Mouse (Mus musculus): ENCODE results near the gene Mxi1. TPM values are rescaled to one million over a fixed set of nuclear protein-coding genes. Genes with fewer than 3 reads are reported as not detected.

Mxi1 gene
- polyA plus RNA-seq, 1 experiment from 2014 or later, result 33.1 TPM

GRCm38 (mm10) chr19:53325578-53326295, 15.4 kb downstream of the Mxi1 start:
- Histone ChIP-seq H3K27me3 (ENCODE audit: control insufficient read depth, insufficient read depth, low read length) (no peaks in the 10 kb centered on the region), H3K36me3 (ENCODE audit: control insufficient read depth, insufficient read depth, low read length) (no peaks in the 10 kb centered on the region), H3K27ac (ENCODE audit: low read depth, low read length) (peak overlapping the region; percentile 89), H3K4me2 (peak overlapping the region; percentile 80), H3K4me3 (ENCODE audit: low read depth, low read length) (peak overlapping the region; percentile 43), H3K4me1 (ENCODE audit: control insufficient read depth, insufficient read depth, low read length) (peaks cover 28% of the 10 kb centered on the region), H3K9me3 (replicated peaks; ENCODE audit: control insufficient read depth, low read length) (no peaks in the 10 kb centered on the region), H3K9ac (ENCODE audit: low read depth, low read length) (peak overlapping the region; percentile 68)
- WGBS (ENCODE audit: insufficient replicate concordance), result 5% methylated on average over 27 of the region's 27 CpGs
- peak; percentile 49; the same call in 1 of the 2 replicates for ATAC-seq (replicated peaks; ENCODE audit: insufficient number of reproducible peaks, low FRiP score, low TSS enrichment)

- Histone ChIP-seq H3K27ac (ENCODE audit: low read depth, low read length) (no peak overlapping the region), H3K4me3 (ENCODE audit: low read depth, low read length) (no peak overlapping the region), H3K36me3 (ENCODE audit: control insufficient read depth, insufficient read depth, low read length) (peaks cover 4% of the 10 kb centered on the region), H3K27me3 (ENCODE audit: control insufficient read depth, insufficient read depth, low read length) (no peaks in the 10 kb centered on the region), H3K4me1 (ENCODE audit: control insufficient read depth, insufficient read depth, low read length) (peaks cover 21% of the 10 kb centered on the region), H3K4me2 (no peak overlapping the region), H3K9ac (ENCODE audit: low read depth, low read length) (no peak overlapping the region), H3K9me3 (replicated peaks; ENCODE audit: control insufficient read depth, low read length) (no peaks in the 10 kb centered on the region)
- 73% methylated on average over 9 of the region's 9 CpGs for WGBS (ENCODE audit: insufficient replicate concordance)
- ATAC-seq (replicated peaks; ENCODE audit: insufficient number of reproducible peaks, low FRiP score, low TSS enrichment), result no peak
These were observed 17.8 kb downstream of the Mxi1 start for GRCm38 (mm10) chr19:53328116-53328515.

GRCm38 (mm10) chr19:53329221-53329991, 19.1 kb downstream of the Mxi1 start:
- Histone ChIP-seq H3K9ac (ENCODE audit: low read depth, low read length) (peak overlapping the region; percentile 77), H3K4me2 (peak overlapping the region; percentile 96), H3K4me1 (ENCODE audit: control insufficient read depth, insufficient read depth, low read length) (peaks cover 21% of the 10 kb centered on the region), H3K36me3 (ENCODE audit: control insufficient read depth, insufficient read depth, low read length) (peaks cover 4% of the 10 kb centered on the region), H3K27me3 (ENCODE audit: control insufficient read depth, insufficient read depth, low read length) (no peaks in the 10 kb centered on the region), H3K9me3 (replicated peaks; ENCODE audit: control insufficient read depth, low read length) (no peaks in the 10 kb centered on the region), H3K27ac (ENCODE audit: low read depth, low read length) (peak overlapping the region; percentile 76), H3K4me3 (ENCODE audit: low read depth, low read length) (peak overlapping the region; percentile 83)
- WGBS (ENCODE audit: insufficient replicate concordance), result under 1% methylated on average over 76 of the region's 106 CpGs
- peak; percentile 83 for ATAC-seq (replicated peaks; ENCODE audit: insufficient number of reproducible peaks, low FRiP score, low TSS enrichment)

- Histone ChIP-seq H3K4me2 (peak overlapping the region; percentile 96), H3K27ac (ENCODE audit: low read depth, low read length) (peak overlapping the region; percentile 76), H3K9ac (ENCODE audit: low read depth, low read length) (peak overlapping the region; percentile 77), H3K36me3 (ENCODE audit: control insufficient read depth, insufficient read depth, low read length) (peaks cover 4% of the 10 kb centered on the region), H3K27me3 (ENCODE audit: control insufficient read depth, insufficient read depth, low read length) (no peaks in the 10 kb centered on the region), H3K9me3 (replicated peaks; ENCODE audit: control insufficient read depth, low read length) (no peaks in the 10 kb centered on the region), H3K4me1 (ENCODE audit: control insufficient read depth, insufficient read depth, low read length) (peaks cover 21% of the 10 kb centered on the region), H3K4me3 (ENCODE audit: low read depth, low read length) (peak overlapping the region; percentile 83)
- 0% methylated on average over 29 of the region's 29 CpGs for WGBS (ENCODE audit: insufficient replicate concordance)
- peak; percentile 53 for ATAC-seq (replicated peaks; ENCODE audit: insufficient number of reproducible peaks, low FRiP score, low TSS enrichment)
These were observed 19.7 kb downstream of the Mxi1 start for GRCm38 (mm10) chr19:53329992-53330381.

GRCm38 (mm10) chr19:53331882-53332500, 21.7 kb downstream of the Mxi1 start:
- H3K4me2 ChIP-seq, result no peak overlapping the region
- no peak overlapping the region for H3K27ac ChIP-seq (ENCODE audit: low read depth, low read length)
- no peak overlapping the region for H3K4me3 ChIP-seq (ENCODE audit: low read depth, low read length)
- peaks cover 9% of the 10 kb centered on the region for H3K4me1 ChIP-seq (ENCODE audit: control insufficient read depth, insufficient read depth, low read length)
- H3K9me3 ChIP-seq (replicated peaks; ENCODE audit: control insufficient read depth, low read length), result no peaks in the 10 kb centered on the region
- H3K36me3 ChIP-seq (ENCODE audit: control insufficient read depth, insufficient read depth, low read length), result peaks cover 4% of the 10 kb centered on the region
- no peaks in the 10 kb centered on the region for H3K27me3 ChIP-seq (ENCODE audit: control insufficient read depth, insufficient read depth, low read length)
- ATAC-seq (replicated peaks; ENCODE audit: insufficient number of reproducible peaks, low FRiP score, low TSS enrichment), result no peak
- no peak overlapping the region for H3K9ac ChIP-seq (ENCODE audit: low read depth, low read length)
- 83% methylated on average over 21 of the region's 21 CpGs for WGBS (ENCODE audit: insufficient replicate concordance)

GRCm38 (mm10) chr19:53333730-53334129, 23.4 kb downstream of the Mxi1 start:
- H3K4me2 ChIP-seq, result no peak overlapping the region
- peaks cover 6% of the 10 kb centered on the region for H3K4me1 ChIP-seq (ENCODE audit: control insufficient read depth, insufficient read depth, low read length)
- no peaks in the 10 kb centered on the region for H3K9me3 ChIP-seq (replicated peaks; ENCODE audit: control insufficient read depth, low read length)
- H3K9ac ChIP-seq (ENCODE audit: low read depth, low read length), result no peak overlapping the region
- WGBS (ENCODE audit: insufficient replicate concordance), result 83% methylated on average over 6 of the region's 6 CpGs
- no peak overlapping the region for H3K4me3 ChIP-seq (ENCODE audit: low read depth, low read length)
- H3K36me3 ChIP-seq (ENCODE audit: control insufficient read depth, insufficient read depth, low read length), result peaks cover 8% of the 10 kb centered on the region
- ATAC-seq (replicated peaks; ENCODE audit: insufficient number of reproducible peaks, low FRiP score, low TSS enrichment), result no peak
- no peaks in the 10 kb centered on the region for H3K27me3 ChIP-seq (ENCODE audit: control insufficient read depth, insufficient read depth, low read length)
- no peak overlapping the region for H3K27ac ChIP-seq (ENCODE audit: low read depth, low read length)

- H3K4me3 ChIP-seq (ENCODE audit: low read depth, low read length), result no peak overlapping the region
- peaks cover 8% of the 10 kb centered on the region for H3K36me3 ChIP-seq (ENCODE audit: control insufficient read depth, insufficient read depth, low read length)
- no peak for ATAC-seq (replicated peaks; ENCODE audit: insufficient number of reproducible peaks, low FRiP score, low TSS enrichment)
- no peak overlapping the region for H3K9ac ChIP-seq (ENCODE audit: low read depth, low read length)
- H3K4me2 ChIP-seq, result no peak overlapping the region
- whole genome bisulfite sequencing (ENCODE audit: insufficient replicate concordance), result 69% methylated on average over 9 of the region's 9 CpGs
- H3K9me3 ChIP-seq (replicated peaks; ENCODE audit: control insufficient read depth, low read length), result no peaks in the 10 kb centered on the region
- no peak overlapping the region for H3K27ac ChIP-seq (ENCODE audit: low read depth, low read length)
- peaks cover 4% of the 10 kb centered on the region for H3K4me1 ChIP-seq (ENCODE audit: control insufficient read depth, insufficient read depth, low read length)
- no peaks in the 10 kb centered on the region for H3K27me3 ChIP-seq (ENCODE audit: control insufficient read depth, insufficient read depth, low read length)
These were observed 24.9 kb downstream of the Mxi1 start for GRCm38 (mm10) chr19:53335241-53335640.

- peaks cover 4% of the 10 kb centered on the region for H3K36me3 ChIP-seq (ENCODE audit: control insufficient read depth, insufficient read depth, low read length)
- H3K27ac ChIP-seq (ENCODE audit: low read depth, low read length), result no peak overlapping the region
- H3K4me3 ChIP-seq (ENCODE audit: low read depth, low read length), result no peak overlapping the region
- no peak for ATAC-seq (replicated peaks; ENCODE audit: insufficient number of reproducible peaks, low FRiP score, low TSS enrichment)
- H3K4me2 ChIP-seq, result 0 out of 2 replicates have a peak overlapping the region, but pooled peaks have one; percentile 0
- no peaks in the 10 kb centered on the region for H3K27me3 ChIP-seq (ENCODE audit: control insufficient read depth, insufficient read depth, low read length)
- H3K9ac ChIP-seq (ENCODE audit: low read depth, low read length), result no peak overlapping the region
- WGBS (ENCODE audit: insufficient replicate concordance), result 17% methylated on average over 6 of the region's 6 CpGs
- H3K4me1 ChIP-seq (ENCODE audit: control insufficient read depth, insufficient read depth, low read length), result peaks cover 3% of the 10 kb centered on the region; the same call in 1 of the 2 replicates
- no peaks in the 10 kb centered on the region for H3K9me3 ChIP-seq (replicated peaks; ENCODE audit: control insufficient read depth, low read length)
These were observed 30.1 kb downstream of the Mxi1 start for GRCm38 (mm10) chr19:53340423-53340822.

All from heart, embryonic 11.5 days (tissue).